Comparison of ENCODE assay signal across 28 mouse cellular contexts in the genomic region with DNA sequence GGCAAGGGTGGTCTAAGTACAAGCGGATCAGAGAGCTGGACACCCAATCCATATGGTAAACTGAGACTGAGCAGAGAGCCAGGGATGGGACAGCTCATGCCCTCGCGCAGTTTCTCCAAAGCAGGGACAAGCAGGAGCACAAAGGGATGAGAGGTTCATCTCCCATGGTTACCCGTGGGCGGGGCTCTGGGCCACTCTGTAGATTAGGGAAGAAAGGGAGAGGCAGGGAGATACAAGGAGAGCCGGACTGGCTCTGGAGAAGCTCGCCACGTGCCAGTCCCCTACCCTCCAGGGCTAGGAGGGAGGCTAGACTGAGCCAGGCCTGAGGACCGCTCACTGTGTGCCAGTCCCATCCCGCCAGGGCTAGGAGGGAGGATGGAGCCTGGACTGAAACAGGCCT. TPM values are rescaled to one million over a fixed set of nuclear protein-coding genes. Genes with fewer than 3 reads are reported as not detected.
DNase-seq lines count a peak whose midpoint lies in the region; ATAC-seq and TF ChIP-seq lines count a peak whose summit lies in the region.
"Had no signal": no experiment of that assay in that cellular context is flagged by ENCODE, and none has a peak within 500 bp of the region (broad histone marks: within the 10 kb centered on the region; RNA-seq: fewer than 3 reads in every experiment).

No protein-coding gene starts in this region.

- H3K9me3 ChIP-seq in embryonic facial prominence, embryonic 13.5 days: no peaks in the 10 kb centered on the region
- H3K9me3 ChIP-seq in embryonic facial prominence, embryonic 10.5 days: no peaks in the 10 kb centered on the region
- no peaks in the 10 kb centered on the region for H3K9me3 ChIP-seq in liver, embryonic 11.5 days (ENCODE audit: control insufficient read depth, low read length)
- no peaks in the 10 kb centered on the region for H3K9me3 ChIP-seq in liver, postnatal 0 days (ENCODE audit: low read length)
- H3K9me3 ChIP-seq in neural tube, embryonic 13.5 days: no peaks in the 10 kb centered on the region
- H3K9me3 ChIP-seq: embryonic facial prominence, embryonic 12.5 days; forebrain, embryonic 12.5 days; heart, embryonic 15.5 days; lung, embryonic 15.5 days; megakaryocyte, embryonic 14.5 days; midbrain, embryonic 12.5 days had no signal

- no peak for ATAC-seq in embryonic facial prominence, embryonic 13.5 days (ENCODE audit: insufficient number of reproducible peaks, insufficient read depth, low FRiP score, low TSS enrichment, low read depth)
- no peak for ATAC-seq in liver, embryonic 11.5 days (replicated peaks; ENCODE audit: low FRiP score)
- no peak for ATAC-seq in liver, postnatal 0 days
- no peak for ATAC-seq in neural tube, embryonic 13.5 days (ENCODE audit: low read depth)
- ATAC-seq in granulocyte monocyte progenitor cell, adult 5-6 weeks (replicated peaks; ENCODE audit: poor library complexity, severe bottlenecking): no peak
- ATAC-seq: forebrain, postnatal 0 days; intestine, postnatal 0 days had no signal

- no peak for DNase-seq in embryonic facial prominence, embryonic 10.5 days (ENCODE audit: low spot score)
- DNase-seq in liver, embryonic 11.5 days (ENCODE audit: low spot score): no peak
- DNase-seq in liver, postnatal 0 days: no peak
- DNase-seq in R1 (ENCODE audit: low read depth, low spot score): peak; percentile 52
- no peak for DNase-seq in left cerebral cortex, postnatal 10 days (ENCODE audit: extremely low spot score in 1 of 2, low spot score in 2 of 2)
- DNase-seq: adrenal gland, postnatal 10 days; cerebellum, adult 8-10 months; cerebellum, postnatal 36 days; forebrain, postnatal 0 days; heart, postnatal 36 days; kidney, adult 9 months; kidney, postnatal 10 days; right cerebral cortex, adult 18-20 months; right cerebral cortex, postnatal 4 days; thymus, adult 18-20 months; thymus, postnatal 25 days had no signal

- 0 out of 2 replicates have a peak overlapping the region, but pooled peaks have one; percentile 27 for H3K9ac ChIP-seq in embryonic facial prominence, embryonic 13.5 days
- no peak overlapping the region for H3K9ac ChIP-seq in liver, embryonic 11.5 days (ENCODE audit: low read depth, low read length)
- H3K9ac ChIP-seq in liver, postnatal 0 days (replicated peaks): no peak overlapping the region
- 0 out of 2 replicates have a peak overlapping the region, but pooled peaks have one; percentile 31 for H3K9ac ChIP-seq in neural tube, embryonic 13.5 days
- H3K9ac ChIP-seq: embryonic facial prominence, embryonic 12.5 days; forebrain, postnatal 0 days; heart, embryonic 15.5 days; hindbrain, embryonic 14.5 days; lung, embryonic 15.5 days; midbrain, embryonic 12.5 days had no signal

- no peak overlapping the region for H3K4me3 ChIP-seq in embryonic facial prominence, embryonic 13.5 days
- H3K4me3 ChIP-seq in embryonic facial prominence, embryonic 10.5 days: no peak overlapping the region
- 0 out of 2 replicates have a peak overlapping the region, but pooled peaks have one; percentile 83 for H3K4me3 ChIP-seq in liver, embryonic 11.5 days (ENCODE audit: low read depth, low read length)
- no peak overlapping the region for H3K4me3 ChIP-seq in liver, postnatal 0 days (ENCODE audit: low read depth, low read length)
- H3K4me3 ChIP-seq in neural tube, embryonic 13.5 days: no peak overlapping the region
- H3K4me3 ChIP-seq: embryonic facial prominence, embryonic 12.5 days; forebrain, embryonic 12.5 days; heart, embryonic 15.5 days; lung, embryonic 15.5 days; midbrain, embryonic 12.5 days had no signal

- peaks cover 18% of the 10 kb centered on the region for H3K4me1 ChIP-seq in embryonic facial prominence, embryonic 13.5 days
- H3K4me1 ChIP-seq in embryonic facial prominence, embryonic 10.5 days: peaks cover 24% of the 10 kb centered on the region
- peaks cover 15% of the 10 kb centered on the region for H3K4me1 ChIP-seq in liver, embryonic 11.5 days (replicated peaks; ENCODE audit: control insufficient read depth, insufficient read depth, low read length)
- peaks cover 13% of the 10 kb centered on the region for H3K4me1 ChIP-seq in liver, postnatal 0 days (ENCODE audit: insufficient read depth)
- H3K4me1 ChIP-seq in neural tube, embryonic 13.5 days (replicated peaks): peaks cover 17% of the 10 kb centered on the region

- peaks cover 57% of the 10 kb centered on the region for H3K36me3 ChIP-seq in embryonic facial prominence, embryonic 13.5 days
- H3K36me3 ChIP-seq in embryonic facial prominence, embryonic 10.5 days (replicated peaks): peaks cover 61% of the 10 kb centered on the region
- H3K36me3 ChIP-seq in liver, embryonic 11.5 days (ENCODE audit: control insufficient read depth, insufficient read depth, low read length): peaks cover 34% of the 10 kb centered on the region
- H3K36me3 ChIP-seq in liver, postnatal 0 days (replicated peaks; ENCODE audit: insufficient read depth, low read length): peaks cover 42% of the 10 kb centered on the region
- H3K36me3 ChIP-seq in neural tube, embryonic 13.5 days: peaks cover 52% of the 10 kb centered on the region

- H3K27ac ChIP-seq in embryonic facial prominence, embryonic 13.5 days: no peak overlapping the region
- no peak overlapping the region for H3K27ac ChIP-seq in embryonic facial prominence, embryonic 10.5 days (replicated peaks)
- H3K27ac ChIP-seq in liver, embryonic 11.5 days (ENCODE audit: low read depth, low read length): no peak overlapping the region
- no peak overlapping the region for H3K27ac ChIP-seq in liver, postnatal 0 days (ENCODE audit: low read depth)
- no peak overlapping the region for H3K27ac ChIP-seq in neural tube, embryonic 13.5 days (replicated peaks)
- H3K27ac ChIP-seq: embryonic facial prominence, embryonic 12.5 days; forebrain, embryonic 12.5 days; heart, embryonic 15.5 days; hindbrain, embryonic 14.5 days; lung, embryonic 15.5 days; midbrain, embryonic 12.5 days; stomach, postnatal 0 days had no signal

- intact Hi-C loops in left cerebral cortex, postnatal 10 days (cut with DNase I): no loop called here

- 91% methylated on average over 10 of the region's 10 CpGs for WGBS in embryonic facial prominence, embryonic 13.5 days
- 92% methylated on average over 10 of the region's 10 CpGs for WGBS in embryonic facial prominence, embryonic 10.5 days
- WGBS in liver, embryonic 11.5 days: 92% methylated on average over 10 of the region's 10 CpGs
- 86% methylated on average over 10 of the region's 10 CpGs for WGBS in liver, postnatal 0 days (ENCODE audit: insufficient replicate concordance)
- 86% methylated on average over 10 of the region's 10 CpGs for WGBS in neural tube, embryonic 13.5 days

- TF ChIP-seq EP300 in liver, postnatal 0 days (IDR thresholded peaks at IDR 0.05; ENCODE audit: low read depth): no peak

- no peak for TF ChIP-seq CTCF in liver, postnatal 0 days (IDR thresholded peaks at IDR 0.05; ENCODE audit: low read depth)

- H3K27me3 ChIP-seq in embryonic facial prominence, embryonic 13.5 days: no peaks in the 10 kb centered on the region
- H3K27me3 ChIP-seq in embryonic facial prominence, embryonic 10.5 days (replicated peaks; ENCODE audit: low read depth, poor library complexity, severe bottlenecking): no peaks in the 10 kb centered on the region
- no peaks in the 10 kb centered on the region for H3K27me3 ChIP-seq in liver, embryonic 11.5 days (replicated peaks; ENCODE audit: control insufficient read depth, insufficient read depth, low read length)
- H3K27me3 ChIP-seq in liver, postnatal 0 days (ENCODE audit: insufficient read depth, low read length): no peaks in the 10 kb centered on the region
- no peaks in the 10 kb centered on the region for H3K27me3 ChIP-seq in neural tube, embryonic 13.5 days
- H3K27me3 ChIP-seq: embryonic facial prominence, embryonic 12.5 days; forebrain, embryonic 12.5 days; heart, embryonic 15.5 days; lung, embryonic 15.5 days; megakaryocyte, embryonic 14.5 days had no signal

- no peak overlapping the region for H3K4me2 ChIP-seq in embryonic facial prominence, embryonic 13.5 days
- no peak overlapping the region for H3K4me2 ChIP-seq in liver, embryonic 11.5 days
- no peak overlapping the region for H3K4me2 ChIP-seq in liver, postnatal 0 days (ENCODE audit: low read depth, low read length)
- no peak overlapping the region for H3K4me2 ChIP-seq in neural tube, embryonic 13.5 days
- H3K4me2 ChIP-seq: embryonic facial prominence, embryonic 12.5 days; forebrain, embryonic 12.5 days; heart, embryonic 15.5 days; lung, embryonic 15.5 days; midbrain, embryonic 12.5 days had no signal

RNA-seq across cellular contexts. Expression of a gene that starts 2.6 kb away (rescaled TPM):
- polyA plus RNA-seq in embryonic facial prominence, embryonic 13.5 days (2015; fragmentation: Nextera tagmentation; extraction: Ambion mirVana): 54.1 and 57.4 TPM in 2 replicates
- 69.2 and 71.5 TPM in 2 replicates for polyA plus RNA-seq in embryonic facial prominence, embryonic 10.5 days (2016; fragmentation: Nextera tagmentation; extraction: Ambion mirVana)
- 69.6 and 75.3 TPM in 2 replicates for polyA plus RNA-seq in liver, embryonic 11.5 days (2014; fragmentation: Nextera tagmentation; extraction: Ambion mirVana)
- polyA plus RNA-seq in liver, postnatal 0 days (2015; fragmentation: Nextera tagmentation; extraction: Ambion mirVana): 20.3 and 21.5 TPM in 2 replicates
- 57.1 and 60.8 TPM in 2 replicates for polyA plus RNA-seq in neural tube, embryonic 13.5 days (2015; fragmentation: Nextera tagmentation; extraction: Ambion mirVana)
- total RNA-seq in granulocyte monocyte progenitor cell, adult 5-6 weeks (2014; fragmentation: Nextera tagmentation): 34.4 and 60.8 TPM in 2 replicates
- 20.1 and 30.7 TPM in 2 replicates for total RNA-seq in granulocyte monocyte progenitor cell, adult 5-6 weeks (2017)
- total RNA-seq in left cerebral cortex, postnatal 10 days (2021): 10 to 100 TPM; 40.9 to 41.4 TPM

RNA-seq across cellular contexts. Expression of a gene that starts 10.2 kb away (rescaled TPM):
- polyA plus RNA-seq in embryonic facial prominence, embryonic 13.5 days (2015; fragmentation: Nextera tagmentation; extraction: Ambion mirVana): 37.8 and 38.7 TPM in 2 replicates
- 46.7 and 49.4 TPM in 2 replicates for polyA plus RNA-seq in embryonic facial prominence, embryonic 10.5 days (2016; fragmentation: Nextera tagmentation; extraction: Ambion mirVana)
- polyA plus RNA-seq in liver, embryonic 11.5 days (2014; fragmentation: Nextera tagmentation; extraction: Ambion mirVana): 46.7 and 50.7 TPM in 2 replicates
- polyA plus RNA-seq in liver, postnatal 0 days (2015; fragmentation: Nextera tagmentation; extraction: Ambion mirVana): 11.9 and 12.7 TPM in 2 replicates
- 33.4 and 40.1 TPM in 2 replicates for polyA plus RNA-seq in neural tube, embryonic 13.5 days (2015; fragmentation: Nextera tagmentation; extraction: Ambion mirVana)
- 44.7 and 55.4 TPM in 2 replicates for total RNA-seq in granulocyte monocyte progenitor cell, adult 5-6 weeks (2014; fragmentation: Nextera tagmentation)
- total RNA-seq in granulocyte monocyte progenitor cell, adult 5-6 weeks (2017): 20.6 and 32.3 TPM in 2 replicates
- total RNA-seq in left cerebral cortex, postnatal 10 days (2021): 10 to 100 TPM; 31.7 to 37.6 TPM

RNA-seq across cellular contexts. Expression of a gene that starts 10.8 kb away (rescaled TPM):
- polyA plus RNA-seq in embryonic facial prominence, embryonic 13.5 days (2015; fragmentation: Nextera tagmentation; extraction: Ambion mirVana): 2,193 and 2,304 TPM in 2 replicates
- 241 and 316 TPM in 2 replicates for polyA plus RNA-seq in embryonic facial prominence, embryonic 10.5 days (2016; fragmentation: Nextera tagmentation; extraction: Ambion mirVana)
- polyA plus RNA-seq in liver, embryonic 11.5 days (2014; fragmentation: Nextera tagmentation; extraction: Ambion mirVana): 761 and 837 TPM in 2 replicates
- 93.4 and 102 TPM in 2 replicates for polyA plus RNA-seq in liver, postnatal 0 days (2015; fragmentation: Nextera tagmentation; extraction: Ambion mirVana)
- polyA plus RNA-seq in neural tube, embryonic 13.5 days (2015; fragmentation: Nextera tagmentation; extraction: Ambion mirVana): 273 and 356 TPM in 2 replicates
- total RNA-seq in granulocyte monocyte progenitor cell, adult 5-6 weeks (2014; fragmentation: Nextera tagmentation): 677 and 745 TPM in 2 replicates
- 746 and 991 TPM in 2 replicates for total RNA-seq in granulocyte monocyte progenitor cell, adult 5-6 weeks (2017)
- 10 to 100 TPM; 24.1 to 25.3 TPM for total RNA-seq in left cerebral cortex, postnatal 10 days (2021)

RNA-seq across cellular contexts. Expression of a gene that starts 23.6 kb away (rescaled TPM):
- 18.7 and 23.2 TPM in 2 replicates for polyA plus RNA-seq in embryonic facial prominence, embryonic 13.5 days (2015; fragmentation: Nextera tagmentation; extraction: Ambion mirVana)
- polyA plus RNA-seq in embryonic facial prominence, embryonic 10.5 days (2016; fragmentation: Nextera tagmentation; extraction: Ambion mirVana): 32.6 and 36.5 TPM in 2 replicates
- 23.7 and 23.8 TPM in 2 replicates for polyA plus RNA-seq in liver, embryonic 11.5 days (2014; fragmentation: Nextera tagmentation; extraction: Ambion mirVana)
- 1.9 and 2.1 TPM in 2 replicates for polyA plus RNA-seq in liver, postnatal 0 days (2015; fragmentation: Nextera tagmentation; extraction: Ambion mirVana)
- polyA plus RNA-seq in neural tube, embryonic 13.5 days (2015; fragmentation: Nextera tagmentation; extraction: Ambion mirVana): 46.3 and 53.6 TPM in 2 replicates
- 10.6 and 19.8 TPM in 2 replicates for total RNA-seq in granulocyte monocyte progenitor cell, adult 5-6 weeks (2014; fragmentation: Nextera tagmentation)
- total RNA-seq in granulocyte monocyte progenitor cell, adult 5-6 weeks (2017): 4.0 and 6.4 TPM in 2 replicates
- 100 to 1,000 TPM; 146 to 158 TPM for total RNA-seq in left cerebral cortex, postnatal 10 days (2021)

RNA-seq across cellular contexts. Expression of a gene that starts 37.7 kb away (rescaled TPM):
- 53.3 and 54.4 TPM in 2 replicates for polyA plus RNA-seq in embryonic facial prominence, embryonic 13.5 days (2015; fragmentation: Nextera tagmentation; extraction: Ambion mirVana)
- 35.6 and 36.1 TPM in 2 replicates for polyA plus RNA-seq in embryonic facial prominence, embryonic 10.5 days (2016; fragmentation: Nextera tagmentation; extraction: Ambion mirVana)
- 69.4 and 70.3 TPM in 2 replicates for polyA plus RNA-seq in liver, embryonic 11.5 days (2014; fragmentation: Nextera tagmentation; extraction: Ambion mirVana)
- 7.4 and 8.2 TPM in 2 replicates for polyA plus RNA-seq in liver, postnatal 0 days (2015; fragmentation: Nextera tagmentation; extraction: Ambion mirVana)
- polyA plus RNA-seq in neural tube, embryonic 13.5 days (2015; fragmentation: Nextera tagmentation; extraction: Ambion mirVana): 6.2 and 6.8 TPM in 2 replicates
- total RNA-seq in granulocyte monocyte progenitor cell, adult 5-6 weeks (2014; fragmentation: Nextera tagmentation): 58.0 and 70.8 TPM in 2 replicates
- 19.3 and 29.4 TPM in 2 replicates for total RNA-seq in granulocyte monocyte progenitor cell, adult 5-6 weeks (2017)
- total RNA-seq in left cerebral cortex, postnatal 10 days (2021): 1 to 10 TPM; 8.7 to 9.4 TPM

Comparison
In these comparisons a context has a peak if more than half of its experiments do, and no peak if none do; other contexts are left out.
1. H3K9ac ChIP-seq: peak in embryonic facial prominence, embryonic 13.5 days (single experiment) and neural tube, embryonic 13.5 days (single experiment); none in liver, embryonic 11.5 days (single experiment) and liver, postnatal 0 days (single experiment).